Mouse (Mus musculus): ENCODE measurements at regions not wholly inside any gene's neighbourhood (a gene's known extent, or its start where the extent isn't known, plus 50 kb on each side); places are given as distances from the start of the nearest gene placed in this dataset.
A peak's percentile ranks its signal among the peaks of the same experiment; 100 is the strongest.

- no peak for DNase-seq (ENCODE audit: low spot score in 2 of 2)
Observed at GRCm38 (mm10) chr15:74461935-74462334, 174.2 kb downstream of the Mroh4 start.

- DNase-seq (ENCODE audit: low spot score in 2 of 2): no peak
Observed at GRCm38 (mm10) chr15:74459345-74459975, 176.7 kb downstream of the Mroh4 start.

- DNase-seq (ENCODE audit: low spot score in 2 of 2): peak; percentile 30 to 60
Observed at GRCm38 (mm10) chr15:74458940-74459339, 177.2 kb downstream of the Mroh4 start.

- DNase-seq (ENCODE audit: low spot score in 2 of 2): no peak
Observed at GRCm38 (mm10) chr15:74457965-74458364, 178.2 kb downstream of the Mroh4 start.

- DNase-seq (ENCODE audit: low spot score in 2 of 2): no peak
Observed at GRCm38 (mm10) chr15:74456675-74457040, 179.5 kb downstream of the Mroh4 start.

GRCm38 (mm10) chr15:74455921-74456674 is 180.1 kb downstream of the Mroh4 start:
- DNase-seq (ENCODE audit: low spot score in 2 of 2): no peak

- DNase-seq (ENCODE audit: low spot score in 2 of 2): no peak
Observed at GRCm38 (mm10) chr15:74454543-74454942, 181.6 kb downstream of the Mroh4 start.

- DNase-seq (ENCODE audit: low spot score in 2 of 2): no peak
Observed at GRCm38 (mm10) chr15:74453810-74454209, 182.3 kb downstream of the Mroh4 start.

GRCm38 (mm10) chr15:74452426-74452825 is 183.7 kb downstream of the Mroh4 start:
- no peak for DNase-seq (ENCODE audit: low spot score in 2 of 2)

- DNase-seq (ENCODE audit: low spot score in 2 of 2): peak; percentile 38 to 49
Observed at GRCm38 (mm10) chr15:74441889-74442288, 194.3 kb downstream of the Mroh4 start.

GRCm38 (mm10) chr15:74426989-74427388 is 209.2 kb downstream of the Mroh4 start:
- DNase-seq (ENCODE audit: low spot score in 2 of 2): no peak

- DNase-seq (ENCODE audit: low spot score in 2 of 2): no peak
Observed at GRCm38 (mm10) chr15:74423001-74423400, 213.2 kb downstream of the Mroh4 start.

GRCm38 (mm10) chr15:74420550-74420949 is 215.6 kb downstream of the Mroh4 start:
- DNase-seq (ENCODE audit: low spot score in 2 of 2): no peak

- peak; percentile 26 to 54 for DNase-seq (ENCODE audit: low spot score in 2 of 2)
Observed at GRCm38 (mm10) chr15:74418635-74419034, 217.5 kb downstream of the Mroh4 start.

GRCm38 (mm10) chr15:74413217-74413616 is 222.9 kb downstream of the Mroh4 start:
- peak; percentile 59 to 63 for DNase-seq (ENCODE audit: low spot score in 2 of 2)

- no peak for DNase-seq (ENCODE audit: low spot score in 2 of 2)
Observed at GRCm38 (mm10) chr15:74412261-74412660, 223.9 kb downstream of the Mroh4 start.

- DNase-seq (ENCODE audit: low spot score in 2 of 2): peak; percentile 31 to 50
Observed at GRCm38 (mm10) chr15:74411097-74411496, 225.1 kb downstream of the Mroh4 start.

GRCm38 (mm10) chr15:74404866-74405265 is 231.3 kb downstream of the Mroh4 start:
- DNase-seq (ENCODE audit: low spot score in 2 of 2): peak in 1 of 2 experiments; percentile 30

GRCm38 (mm10) chr15:74401275-74401674 is 234.9 kb downstream of the Mroh4 start:
- DNase-seq (ENCODE audit: low spot score in 2 of 2): no peak

- peak; percentile 26 to 38 for DNase-seq (ENCODE audit: low spot score in 2 of 2)
Observed at GRCm38 (mm10) chr15:74396029-74396428, 240.1 kb downstream of the Mroh4 start.

- no peak for DNase-seq (ENCODE audit: low spot score in 2 of 2)
Observed at GRCm38 (mm10) chr15:74387533-74387932, 248.6 kb downstream of the Mroh4 start.

- no peak for DNase-seq (ENCODE audit: low spot score in 2 of 2)
Observed at GRCm38 (mm10) chr15:74382556-74382955, 253.6 kb downstream of the Mroh4 start.

- no peak for DNase-seq (ENCODE audit: low spot score in 2 of 2)
Observed at GRCm38 (mm10) chr15:74379366-74379765, 256.8 kb downstream of the Mroh4 start.
